Mouse (Mus musculus): Measurements from ENCODE around the gene Slc44a5.
A peak's percentile ranks its signal among the peaks of the same experiment; 100 is the strongest.

The Slc44a5 gene

DNA sequence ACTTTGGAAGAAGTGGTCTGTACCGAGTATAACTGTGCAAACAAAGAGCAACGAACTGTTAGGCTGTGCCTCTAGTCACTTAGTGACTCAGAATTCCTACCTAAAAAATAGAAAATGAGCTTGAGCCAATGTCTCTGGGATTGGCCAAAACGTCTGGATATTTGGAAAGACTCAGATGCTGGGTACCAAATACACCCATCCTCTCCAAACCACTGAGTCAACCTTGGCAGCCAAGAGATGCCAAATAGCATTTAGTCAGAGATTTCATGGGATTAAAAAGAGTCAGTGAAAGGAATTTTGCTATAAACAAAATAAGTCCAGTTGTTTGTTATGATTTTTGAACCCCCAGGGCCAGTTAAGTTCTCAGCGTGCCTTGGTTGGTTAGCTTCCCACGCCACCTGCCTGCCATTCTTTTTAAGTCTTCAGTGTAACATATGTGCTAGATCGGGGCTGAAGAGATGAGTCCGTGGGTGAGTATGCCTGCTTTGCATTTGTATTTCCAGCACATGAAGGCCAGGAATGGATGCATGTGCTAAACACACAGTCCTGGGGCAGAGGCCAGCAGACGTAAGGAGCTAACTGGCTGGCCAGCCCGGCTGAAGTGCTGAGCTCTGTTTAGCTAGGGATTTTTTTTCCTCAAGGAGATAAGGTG, 320.7 kb downstream of the Slc44a5 start:
- no peak for DNase-seq (ENCODE audit: inconsistent age in 2 of 2, low spot score in 1 of 2)

DNA sequence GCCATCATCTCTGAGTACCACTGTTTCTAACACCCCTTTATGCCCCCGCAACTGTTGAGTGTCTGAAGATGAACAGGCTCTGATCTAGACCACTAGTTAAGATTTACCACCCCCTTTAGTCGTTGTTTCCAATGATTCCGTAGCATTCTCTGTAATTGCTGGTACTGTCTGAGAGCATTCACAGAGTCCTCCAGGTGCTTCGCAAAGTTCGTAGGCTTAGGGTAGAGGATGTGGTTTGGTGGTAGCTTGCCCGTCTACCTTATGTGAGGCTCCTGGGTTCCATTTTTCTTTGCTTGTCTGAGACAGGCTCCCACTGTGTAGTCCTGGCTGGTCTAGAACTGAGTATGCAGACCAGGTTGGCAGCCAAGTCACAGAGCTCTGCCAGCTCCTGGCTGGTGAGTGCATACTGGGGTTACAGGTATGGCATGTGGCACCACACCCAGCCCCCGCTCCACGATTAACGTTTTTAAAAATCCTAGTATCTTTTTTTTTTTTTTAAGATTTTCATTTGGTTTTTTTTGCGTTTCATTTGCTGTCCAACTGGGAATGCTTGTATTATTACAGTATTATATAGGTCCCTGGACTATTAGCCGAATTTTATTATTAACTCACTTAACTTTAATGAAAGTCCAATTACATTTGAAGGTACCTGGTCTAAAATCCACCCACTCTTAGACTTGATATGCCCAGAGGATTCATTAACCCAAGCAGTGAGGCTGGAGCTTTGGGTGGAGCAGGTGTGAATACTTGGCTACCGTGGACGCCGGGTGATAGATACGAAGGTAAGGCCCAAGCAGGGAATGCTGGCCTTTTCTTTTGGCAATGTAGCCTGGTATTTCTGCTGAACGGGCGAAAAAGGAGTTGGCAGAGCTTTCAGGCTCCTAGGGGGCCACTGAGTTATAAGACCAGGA, 321.9 kb downstream of the Slc44a5 start:
- DNase-seq (ENCODE audit: inconsistent age in 2 of 2, low spot score in 1 of 2): no peak

DNA sequence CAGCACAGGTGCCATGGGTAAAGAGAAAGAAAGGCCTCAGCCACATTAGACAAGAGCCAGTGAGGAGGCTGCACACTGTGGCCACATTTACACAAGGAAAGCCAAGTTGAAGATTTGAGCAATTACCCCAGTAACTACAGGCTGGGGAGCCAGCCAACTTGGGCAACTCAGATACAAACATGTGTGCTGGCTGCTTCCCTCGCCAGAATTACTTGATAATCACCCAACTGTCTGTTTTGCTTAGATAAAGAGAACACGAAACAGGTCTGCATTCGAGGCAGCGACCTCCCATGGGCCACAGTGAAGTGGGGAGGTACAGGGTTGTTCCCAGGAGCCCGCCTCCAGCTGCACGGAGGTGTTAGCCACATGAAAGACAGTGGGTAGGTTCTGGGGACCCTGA, 324.3 kb downstream of the Slc44a5 start:
- no peak for DNase-seq (ENCODE audit: inconsistent age in 2 of 2, low spot score in 1 of 2)

DNA sequence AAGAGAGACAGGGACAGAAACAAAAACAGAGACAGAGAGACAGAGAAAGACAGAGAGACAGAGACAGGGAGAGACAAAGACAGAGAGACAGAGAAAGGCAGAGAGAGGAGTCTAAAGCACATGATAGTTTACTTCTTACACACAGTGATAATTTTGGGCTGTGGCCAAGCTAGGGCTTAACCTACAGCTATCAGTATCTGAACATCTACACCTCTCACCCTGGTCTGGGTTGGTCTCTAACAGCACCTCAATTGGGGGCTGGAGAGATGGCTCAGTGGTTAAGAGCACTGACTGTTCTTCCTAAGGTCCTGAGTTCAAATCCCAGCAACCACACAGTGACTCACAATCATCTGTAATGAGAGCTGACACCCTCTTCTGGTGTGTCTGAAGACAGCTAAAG, 325.3 kb downstream of the Slc44a5 start:
- DNase-seq (ENCODE audit: inconsistent age in 2 of 2, low spot score in 1 of 2): no peak

DNA sequence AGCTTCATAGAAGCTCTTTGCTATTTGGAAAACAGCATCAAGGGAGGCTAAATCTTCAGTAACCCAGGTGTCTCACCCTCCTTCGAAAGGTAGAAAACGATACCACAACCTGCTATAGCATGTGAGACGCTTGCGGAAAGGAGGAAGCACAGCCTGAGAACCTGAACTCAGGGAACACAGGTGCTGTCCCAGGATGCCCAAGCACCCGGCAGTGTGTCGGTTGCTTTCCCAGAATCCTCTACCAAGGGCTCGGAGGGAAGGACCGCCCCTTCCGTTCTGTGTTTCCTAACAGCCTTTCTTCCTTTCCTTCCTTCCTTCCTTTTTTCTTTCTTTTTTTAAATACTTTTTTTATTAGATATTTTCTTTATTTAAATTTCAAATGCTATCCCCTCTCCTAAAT, 326.8 kb downstream of the Slc44a5 start:
- no peak for DNase-seq (ENCODE audit: inconsistent age in 2 of 2, low spot score in 1 of 2)

DNA sequence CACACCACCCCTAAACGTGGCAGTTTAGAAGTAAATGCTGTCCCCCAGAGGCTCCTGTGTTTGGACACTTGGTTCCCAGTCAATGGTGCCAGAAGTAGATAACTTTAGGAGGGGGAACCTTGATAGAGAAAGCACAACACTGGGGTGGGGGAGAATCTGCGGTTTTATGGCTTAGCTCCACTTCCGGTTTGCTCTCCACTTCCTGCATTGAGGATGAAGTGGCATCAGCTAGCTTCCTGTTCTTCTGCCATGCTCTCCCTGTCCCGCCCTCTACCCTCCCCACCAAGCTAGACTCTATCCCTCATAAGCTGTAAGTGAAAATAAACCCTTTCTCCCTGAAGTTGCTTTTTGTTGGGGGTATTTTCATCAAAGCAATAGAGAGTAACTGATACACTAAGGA, 327.9 kb downstream of the Slc44a5 start:
- DNase-seq (ENCODE audit: inconsistent age in 2 of 2, low spot score in 1 of 2): no peak

DNA sequence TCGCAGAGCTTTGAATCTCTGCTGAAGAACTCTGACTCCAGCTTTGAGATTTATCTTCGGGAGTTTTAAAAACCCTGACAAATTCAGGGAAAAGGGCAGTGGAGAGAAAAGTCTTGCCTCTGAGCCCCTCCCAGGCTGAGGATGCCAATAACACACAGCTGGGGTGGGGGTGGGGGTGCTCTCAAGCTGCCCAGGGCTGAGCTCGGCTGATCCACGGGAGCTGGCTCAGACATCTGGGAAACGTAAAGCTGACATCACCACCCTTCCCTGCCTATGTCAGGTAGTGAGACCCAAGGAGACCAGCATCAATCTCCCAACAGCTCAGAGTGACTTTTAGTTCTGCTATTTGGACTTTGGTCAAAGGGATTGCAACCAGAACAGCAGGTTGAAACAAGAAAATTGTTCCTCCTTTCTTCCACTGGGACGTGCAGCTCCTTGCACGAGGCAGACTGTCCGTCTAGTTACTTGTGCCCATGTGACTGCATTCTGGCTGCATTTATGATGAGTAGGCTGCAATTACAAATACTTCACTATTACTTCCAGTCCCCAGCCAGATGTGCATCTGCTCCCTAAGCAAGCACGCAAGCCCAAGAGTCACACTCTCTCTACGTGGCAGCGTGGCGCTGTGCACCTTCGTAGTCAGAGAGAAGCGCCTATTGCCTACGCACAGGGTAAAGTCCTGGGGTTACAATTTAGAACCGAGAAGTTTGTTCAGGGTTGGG, 332.1 kb downstream of the Slc44a5 start:
- DNase-seq (ENCODE audit: inconsistent age in 2 of 2, low spot score in 1 of 2): no peak

DNA sequence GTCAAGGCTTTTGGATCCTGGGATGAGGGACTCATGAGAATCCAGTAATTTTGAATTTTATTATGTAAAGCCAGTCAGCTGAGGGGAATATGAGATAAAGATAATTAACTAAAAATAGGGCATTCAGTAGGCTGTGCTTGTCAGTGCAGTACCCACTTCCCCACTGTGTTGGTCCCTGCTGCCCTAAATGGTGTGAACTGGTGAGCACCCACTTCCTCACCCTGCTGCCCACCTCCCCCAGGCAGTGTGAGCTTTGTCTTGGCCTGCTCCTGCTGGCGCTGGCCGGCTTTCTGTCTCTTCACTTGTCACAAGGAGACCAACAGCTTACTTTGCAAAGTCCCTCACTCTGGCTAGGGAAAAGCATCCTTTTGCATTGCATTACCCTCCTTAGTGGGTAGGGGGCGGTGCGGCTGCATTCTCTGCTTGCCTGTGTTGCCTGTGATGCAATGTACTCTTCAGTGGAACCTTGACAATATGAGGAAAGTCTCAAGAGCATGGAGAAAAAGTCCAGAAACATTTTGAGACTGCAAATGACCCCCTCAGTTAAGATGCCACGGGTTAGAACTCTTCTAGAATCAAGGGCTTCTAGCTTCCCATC, 344.5 kb downstream of the Slc44a5 start:
- peak in 1 of 2 experiments; percentile 64 for DNase-seq (ENCODE audit: inconsistent age in 2 of 2, low spot score in 1 of 2)
